Mouse (Mus musculus) stomach, embryonic 14.5 days (tissue): Measurements from ENCODE around the gene Tcf7l2. TPM values are rescaled to one million over a fixed set of nuclear protein-coding genes. Genes with fewer than 3 reads are reported as not detected.
A peak's percentile ranks its signal among the peaks of the same experiment; 100 is the strongest.

Experiments
- ATAC-seq: fragments of 200-750 bp; cut with Nextera tagmentation; 2 replicates; pipeline ENCODE4 v1.8.0; 2017; ENCODE audit warnings: low read depth, moderate TSS enrichment; ENCODE audit not compliant: insufficient number of reproducible peaks, insufficient read depth, low FRiP score
- H3K27ac ChIP-seq: fragments of 300-500 bp; sonication (generic); 2 replicates; pipeline ENCODE4 v1.5.1; 2014; ENCODE audit warnings: mild to moderate bottlenecking, low read length, moderate library complexity, mixed read lengths
- H3K27me3 ChIP-seq: fragments of 300-500 bp; sonication (generic); 2 replicates; pipeline ENCODE4 v1.6.1; 2014; ENCODE audit warnings: low read length, control low read depth, mixed read lengths; ENCODE audit not compliant: control insufficient read depth, insufficient read depth
- H3K36me3 ChIP-seq: fragments of 300-500 bp; sonication (generic); 2 replicates; pipeline ENCODE4 v1.6.1; 2014; ENCODE audit warnings: mild to moderate bottlenecking, control low read depth, low read length, moderate library complexity, mixed read lengths; ENCODE audit not compliant: control insufficient read depth, insufficient read depth
- H3K4me1 ChIP-seq: fragments of 300-500 bp; sonication (generic); 2 replicates; pipeline ENCODE4 v1.6.1; 2014; ENCODE audit warnings: low read length, control low read depth, mixed read lengths; ENCODE audit not compliant: control insufficient read depth, insufficient read depth
- H3K4me2 ChIP-seq: fragments of 300-500 bp; sonication (generic); replicated peaks from 2 replicates; pipeline ENCODE4 v1.6.1; 2014; ENCODE audit warnings: low read depth, low read length, control low read depth
- H3K4me3 ChIP-seq: fragments of 300-500 bp; sonication (generic); 2 replicates; pipeline ENCODE4 v1.5.1; 2014; ENCODE audit warnings: low read depth, low read length, control low read depth
- H3K9ac ChIP-seq: fragments of 300-500 bp; sonication (generic); replicated peaks from 2 replicates; pipeline ENCODE4 v1.6.1; 2014; ENCODE audit warnings: low read depth, mild to moderate bottlenecking, control low read depth, low read length, moderate library complexity, mixed read lengths
- H3K9me3 ChIP-seq: fragments of 300-500 bp; sonication (generic); 2 replicates; pipeline ENCODE4 v1.6.1; 2016; ENCODE audit warnings: low read depth, low read length, control low read depth; ENCODE audit not compliant: control insufficient read depth
- WGBS: fragments of 180-500 bp; shearing (Covaris S2); extraction: QIAGEN DNeasy Blood & Tissue Kit; methylation state at CpG from one replicate; pipeline ENCODE4 v1.1.7; 2014; 5-methylcytosine and 5-hydroxymethylcytosine counted together
- polyA plus RNA-seq: library from polyadenylated mRNA; unstranded; fragments of >200 nt; fragmentation: Nextera tagmentation; extraction: Ambion mirVana; gene quantifications from 2 replicates; pipeline ENCODE4 v1.2.1, GENCODE M21; 2014

Tcf7l2 gene
- polyA plus RNA-seq, 1 experiment from 2014 or later: 151 TPM

GRCm38 (mm10) chr19:55702716-55703115 is 38.9 kb upstream of the Tcf7l2 start:
- no peak overlapping the region for H3K4me3 ChIP-seq
- no peak overlapping the region for H3K9ac ChIP-seq
- no peak overlapping the region for H3K4me2 ChIP-seq
- 91% methylated on average over 8 of the region's 8 CpGs for WGBS
- H3K9me3 ChIP-seq: no peaks in the 10 kb centered on the region
- H3K36me3 ChIP-seq: no peaks in the 10 kb centered on the region
- no peaks in the 10 kb centered on the region for H3K4me1 ChIP-seq
- H3K27me3 ChIP-seq: no peaks in the 10 kb centered on the region
- no peak for ATAC-seq
- H3K27ac ChIP-seq: no peak overlapping the region

- ATAC-seq: no peak
- 55% methylated on average over 6 of the region's 6 CpGs for WGBS
Measured at GRCm38 (mm10) chr19:55704071-55704470, 37.5 kb upstream of the Tcf7l2 start.

GRCm38 (mm10) chr19:55706300-55706699 is 35.3 kb upstream of the Tcf7l2 start:
- WGBS: 86% methylated on average over 7 of the region's 7 CpGs
- no peak for ATAC-seq
- Histone ChIP-seq H3K9ac (no peak overlapping the region), H3K27me3 (no peaks in the 10 kb centered on the region), H3K27ac (no peak overlapping the region), H3K9me3 (no peaks in the 10 kb centered on the region), H3K36me3 (no peaks in the 10 kb centered on the region), H3K4me2 (no peak overlapping the region), H3K4me1 (no peaks in the 10 kb centered on the region), H3K4me3 (no peak overlapping the region)

More at GRCm38 (mm10) chr19:55704071-55704470, 37.5 kb upstream of the Tcf7l2 start:
- Histone ChIP-seq H3K9me3 (no peaks in the 10 kb centered on the region), H3K27me3 (no peaks in the 10 kb centered on the region), H3K27ac (no peak overlapping the region), H3K4me1 (no peaks in the 10 kb centered on the region), H3K9ac (no peak overlapping the region), H3K4me2 (no peak overlapping the region), H3K4me3 (no peak overlapping the region), H3K36me3 (no peaks in the 10 kb centered on the region)

- no peaks in the 10 kb centered on the region for H3K27me3 ChIP-seq
- no peaks in the 10 kb centered on the region for H3K9me3 ChIP-seq
- H3K27ac ChIP-seq: no peak overlapping the region
- no peak overlapping the region for H3K9ac ChIP-seq
- no peaks in the 10 kb centered on the region for H3K4me1 ChIP-seq
- no peaks in the 10 kb centered on the region for H3K36me3 ChIP-seq
- no peak overlapping the region for H3K4me3 ChIP-seq
- no peak overlapping the region for H3K4me2 ChIP-seq
- 84% methylated on average over 6 of the region's 6 CpGs for WGBS
- no peak for ATAC-seq
Measured at GRCm38 (mm10) chr19:55706806-55707205, 34.8 kb upstream of the Tcf7l2 start.

GRCm38 (mm10) chr19:55708031-55708554 is 33.5 kb upstream of the Tcf7l2 start:
- H3K27ac ChIP-seq: no peak overlapping the region

GRCm38 (mm10) chr19:55710841-55711240 is 30.8 kb upstream of the Tcf7l2 start:
- H3K9ac ChIP-seq: no peak overlapping the region
- no peak overlapping the region for H3K27ac ChIP-seq
- H3K4me3 ChIP-seq: no peak overlapping the region
- no peaks in the 10 kb centered on the region for H3K36me3 ChIP-seq
- 0 out of 2 replicates have a peak, but pooled peaks cover 5% of the 10 kb centered on the region for H3K4me1 ChIP-seq
- no peak for ATAC-seq
- no peaks in the 10 kb centered on the region for H3K9me3 ChIP-seq
- no peak overlapping the region for H3K4me2 ChIP-seq
- no peaks in the 10 kb centered on the region for H3K27me3 ChIP-seq
- WGBS: 78% methylated on average over 5 of the region's 5 CpGs

More at GRCm38 (mm10) chr19:55708031-55708554, 33.5 kb upstream of the Tcf7l2 start:
- Histone ChIP-seq H3K9me3 (no peaks in the 10 kb centered on the region), H3K4me2 (no peak overlapping the region), H3K9ac (no peak overlapping the region), H3K4me1 (no peaks in the 10 kb centered on the region), H3K4me3 (no peak overlapping the region), H3K27me3 (no peaks in the 10 kb centered on the region), H3K36me3 (no peaks in the 10 kb centered on the region)
- 78% methylated on average over 8 of the region's 8 CpGs for WGBS
- no peak for ATAC-seq

- H3K4me1 ChIP-seq: peaks cover 5% of the 10 kb centered on the region; the same call in 1 of the 2 replicates
- H3K4me2 ChIP-seq: no peak overlapping the region
- no peak overlapping the region for H3K27ac ChIP-seq
- H3K9me3 ChIP-seq: no peaks in the 10 kb centered on the region
- H3K36me3 ChIP-seq: no peaks in the 10 kb centered on the region
- ATAC-seq: no peak
- no peak overlapping the region for H3K9ac ChIP-seq
- H3K4me3 ChIP-seq: no peak overlapping the region
- no peaks in the 10 kb centered on the region for H3K27me3 ChIP-seq
- WGBS: 73% methylated on average over 5 of the region's 5 CpGs
Measured at GRCm38 (mm10) chr19:55711701-55712100, 29.9 kb upstream of the Tcf7l2 start.

GRCm38 (mm10) chr19:55712678-55713077 is 28.9 kb upstream of the Tcf7l2 start:
- WGBS: 80% methylated on average over 2 of the region's 2 CpGs
- H3K36me3 ChIP-seq: no peaks in the 10 kb centered on the region
- H3K4me1 ChIP-seq: peaks cover 5% of the 10 kb centered on the region; the same call in 1 of the 2 replicates
- ATAC-seq: no peak
- H3K4me3 ChIP-seq: no peak overlapping the region
- H3K27ac ChIP-seq: no peak overlapping the region
- no peak overlapping the region for H3K4me2 ChIP-seq
- H3K27me3 ChIP-seq: no peaks in the 10 kb centered on the region
- no peak overlapping the region for H3K9ac ChIP-seq
- no peaks in the 10 kb centered on the region for H3K9me3 ChIP-seq

- Histone ChIP-seq H3K4me3 (no peak overlapping the region), H3K27me3 (no peaks in the 10 kb centered on the region), H3K9me3 (no peaks in the 10 kb centered on the region), H3K9ac (no peak overlapping the region), H3K4me1 (peaks cover 5% of the 10 kb centered on the region; the same call in 1 of the 2 replicates), H3K27ac (peak overlapping the region; percentile 63; the same call in 1 of the 2 replicates), H3K4me2 (no peak overlapping the region), H3K36me3 (no peaks in the 10 kb centered on the region)
- ATAC-seq: no peak
- WGBS: 63% methylated on average over 4 of the region's 4 CpGs
Measured at GRCm38 (mm10) chr19:55714015-55714414, 27.6 kb upstream of the Tcf7l2 start.
